Mouse (Mus musculus): ENCODE measurements at regions not wholly inside any gene's neighbourhood (a gene's known extent, or its start where the extent isn't known, plus 50 kb on each side); places are given as distances from the start of the nearest gene placed in this dataset.

- DNase-seq (ENCODE audit: low spot score): no peak
Observed at GRCm38 (mm10) chr7:136267716-136268489, 551.7 kb upstream of the Mki67 start.

GRCm38 (mm10) chr7:136275651-136276050 lies 559.5 kb upstream of the Mki67 start:
- peak; percentile 72 for DNase-seq (ENCODE audit: low spot score)

- no peak for DNase-seq (ENCODE audit: low spot score)
Observed at GRCm38 (mm10) chr7:136283770-136284169, 567.6 kb upstream of the Mki67 start.

- no peak for DNase-seq (ENCODE audit: low spot score)
Observed at GRCm38 (mm10) chr7:136285606-136286005, 569.4 kb upstream of the Mki67 start.

GRCm38 (mm10) chr7:136293536-136294145 lies 577.5 kb upstream of the Mki67 start:
- no peak for DNase-seq (ENCODE audit: low spot score)

GRCm38 (mm10) chr7:136294445-136294844 lies 578.3 kb upstream of the Mki67 start:
- peak; percentile 61 for DNase-seq (ENCODE audit: low spot score)

GRCm38 (mm10) chr7:136297901-136298513 lies 581.8 kb upstream of the Mki67 start:
- DNase-seq (ENCODE audit: low spot score): no peak

GRCm38 (mm10) chr7:136306137-136306536 lies 588.3 kb upstream of the Mgmt start:
- DNase-seq (ENCODE audit: low spot score): peak; percentile 5

GRCm38 (mm10) chr7:136308765-136309164 lies 585.6 kb upstream of the Mgmt start:
- DNase-seq (ENCODE audit: low spot score): no peak

- no peak for DNase-seq (ENCODE audit: low spot score)
Observed at GRCm38 (mm10) chr7:136327281-136327680, 567.1 kb upstream of the Mgmt start.

- no peak for DNase-seq (ENCODE audit: low spot score)
Observed at GRCm38 (mm10) chr7:136330431-136330830, 564.0 kb upstream of the Mgmt start.

GRCm38 (mm10) chr7:136332805-136333204 lies 561.6 kb upstream of the Mgmt start:
- DNase-seq (ENCODE audit: low spot score): no peak

- DNase-seq (ENCODE audit: low spot score): no peak
Observed at GRCm38 (mm10) chr7:136341599-136342210, 552.7 kb upstream of the Mgmt start.

GRCm38 (mm10) chr7:136342211-136342799 lies 552.1 kb upstream of the Mgmt start:
- DNase-seq (ENCODE audit: low spot score): peak; percentile 23

- peak; percentile 60 for DNase-seq (ENCODE audit: low spot score)
Observed at GRCm38 (mm10) chr7:136342822-136343221, 551.6 kb upstream of the Mgmt start.

GRCm38 (mm10) chr7:136343494-136343893 lies 550.9 kb upstream of the Mgmt start:
- no peak for DNase-seq (ENCODE audit: low spot score)

GRCm38 (mm10) chr7:136345051-136345450 lies 549.4 kb upstream of the Mgmt start:
- no peak for DNase-seq (ENCODE audit: low spot score)

- DNase-seq (ENCODE audit: low spot score): no peak
Observed at GRCm38 (mm10) chr7:136346531-136346930, 547.9 kb upstream of the Mgmt start.

- DNase-seq (ENCODE audit: low spot score): no peak
Observed at GRCm38 (mm10) chr7:136348309-136348708, 546.1 kb upstream of the Mgmt start.

GRCm38 (mm10) chr7:136349651-136350050 lies 544.8 kb upstream of the Mgmt start:
- no peak for DNase-seq (ENCODE audit: low spot score)

GRCm38 (mm10) chr7:136357011-136357410 lies 537.4 kb upstream of the Mgmt start:
- DNase-seq (ENCODE audit: low spot score): peak; percentile 38
